In the genomic region with DNA sequence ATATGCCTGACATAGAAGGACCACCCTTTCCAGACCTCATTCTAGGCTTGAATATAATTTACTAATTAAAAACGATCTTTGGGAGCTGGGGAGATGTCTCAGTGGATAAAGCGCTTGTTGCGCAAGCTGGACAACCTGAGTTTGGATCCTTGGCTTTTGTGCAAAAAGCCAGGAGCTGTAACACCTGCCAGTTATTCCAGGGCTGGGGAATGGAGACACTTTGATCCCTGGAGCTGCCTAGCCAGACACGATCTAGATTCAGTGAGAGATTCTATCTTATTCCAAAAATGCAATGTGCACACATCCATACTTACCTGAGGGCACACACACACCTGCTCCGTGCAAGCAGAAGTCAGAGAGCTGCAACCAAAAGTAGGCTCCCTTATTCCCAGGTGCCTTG, we compare ENCODE assay signal across 23 mouse cellular contexts. TPM values are rescaled to one million over a fixed set of nuclear protein-coding genes. Genes with fewer than 3 reads are reported as not detected.
DNase-seq lines count a peak whose midpoint lies in the region; ATAC-seq and TF ChIP-seq lines count a peak whose summit lies in the region.
"Had no signal": no experiment of that assay in that cellular context is flagged by ENCODE, and none has a peak within 500 bp of the region (broad histone marks: within the 10 kb centered on the region; RNA-seq: fewer than 3 reads in every experiment).

No protein-coding gene starts in this region.

- no peaks in the 10 kb centered on the region for H3K27me3 ChIP-seq in liver, adult 2 months (ENCODE audit: control insufficient read depth, insufficient read depth, low read length)
- H3K27me3 ChIP-seq in liver, embryonic 12.5 days (replicated peaks): no peaks in the 10 kb centered on the region
- H3K27me3 ChIP-seq: CH12.LX, Patski had no signal

- 63% methylated on average over 5 of the region's 5 CpGs for WGBS in liver, adult 2 months
- WGBS in liver, embryonic 12.5 days (ENCODE audit: insufficient replicate concordance): 77% methylated on average over 5 of the region's 5 CpGs

- no peak overlapping the region for H3K4me2 ChIP-seq in liver, embryonic 12.5 days

- intact Hi-C loops in heart, postnatal 25 days (cut with DNase I): no loop called here

- no peaks in the 10 kb centered on the region for H3K4me1 ChIP-seq in liver, adult 2 months (ENCODE audit: control insufficient read depth, insufficient read depth, low read length)
- H3K4me1 ChIP-seq in liver, embryonic 12.5 days: no peaks in the 10 kb centered on the region

- TF ChIP-seq POLR2A in liver, adult 2 months (IDR thresholded peaks at IDR 0.05; ENCODE audit: extremely low read depth, insufficient read depth, low read length): no peak

- peaks cover 18% of the 10 kb centered on the region; the same call in 1 of the 2 replicates for H3K36me3 ChIP-seq in liver, adult 2 months (ENCODE audit: control insufficient read depth, insufficient read depth, low read length)
- H3K36me3 ChIP-seq in liver, embryonic 12.5 days: peaks cover 34% of the 10 kb centered on the region
- H3K36me3 ChIP-seq: G1E had no signal

- peak; percentile 80 for DNase-seq in heart, adult 11 months
- no peak for DNase-seq in heart, postnatal 25 days (ENCODE audit: low spot score)
- peak; percentile 7 for DNase-seq in liver, adult 2 months (ENCODE audit: extremely low read depth, low read depth, low spot score)
- DNase-seq in fat pad, adult 2 months (ENCODE audit: extremely low read depth, low read depth, low spot score): peak; percentile 47
- DNase-seq in gonadal fat pad, adult 2 months (ENCODE audit: low read depth): peak; percentile 52
- DNase-seq in layer of hippocampus, postnatal 10 days (ENCODE audit: low spot score in 2 of 2): no peak
- no peak for DNase-seq in ovary, postnatal 14 days (ENCODE audit: low spot score)
- DNase-seq: adrenal gland, adult 2 months; adrenal gland, adult 8-10 months; adrenal gland, postnatal 10 days; adrenal gland, postnatal 14 days; adrenal gland, postnatal 25 days; adrenal gland, postnatal 36 days; B cell, adult 2 months; cerebellum, adult 11 months; cerebellum, adult 11-12 months had no signal

- no peak for TF ChIP-seq CTCF in liver, adult 2 months (IDR thresholded peaks at IDR 0.05; ENCODE audit: low read depth, low read length)

- no peak for ATAC-seq in liver, embryonic 12.5 days
- ATAC-seq: activated CD4-positive, CD25-positive, alpha-beta regulatory T cell, adult 4 months; CD4-positive, CD25-positive, alpha-beta regulatory T cell, adult 4 months; Patski had no signal

- H3K27ac ChIP-seq in liver, adult 2 months (replicated peaks; ENCODE audit: insufficient read depth, low read depth, low read length): no peak overlapping the region
- H3K27ac ChIP-seq in liver, embryonic 12.5 days: no peak overlapping the region

- no peak overlapping the region for H3K9ac ChIP-seq in liver, adult 2 months (ENCODE audit: low read depth, low read length)
- no peak overlapping the region for H3K9ac ChIP-seq in liver, embryonic 12.5 days

- no peaks in the 10 kb centered on the region for H3K79me2 ChIP-seq in liver, adult 2 months (ENCODE audit: control insufficient read depth, insufficient read depth, low read length)

- H3K9me3 ChIP-seq in liver, embryonic 12.5 days (replicated peaks): no peaks in the 10 kb centered on the region
- H3K9me3 ChIP-seq: G1E had no signal

- no peak overlapping the region for H3K4me3 ChIP-seq in liver, adult 2 months (ENCODE audit: insufficient read depth, low read depth, low read length)
- no peak overlapping the region for H3K4me3 ChIP-seq in liver, embryonic 12.5 days

RNA-seq across cellular contexts. Expression of a gene that starts 23.3 kb away (rescaled TPM):
- 10 to 100 TPM; 11.1 to 13.4 TPM for total RNA-seq in heart, postnatal 25 days (2021)
- 3.1 and 3.2 TPM in 2 replicates for total RNA-seq in liver, adult 2 months (2014; rRNA removed)
- 0.85 and 0.93 TPM in 2 replicates for polyA plus RNA-seq in liver, adult 2 months (2012; rRNA removed)
- polyA plus RNA-seq in liver, embryonic 12.5 days (2016; fragmentation: Nextera tagmentation; extraction: Ambion mirVana): 2.5 and 2.7 TPM in 2 replicates
- polyA plus RNA-seq in gonadal fat pad, adult 2 months (2012; rRNA removed): 5.7 and 6.4 TPM in 2 replicates
- 10 to 100 TPM; 12.7 to 15.2 TPM for total RNA-seq in layer of hippocampus, postnatal 10 days (2021)
- total RNA-seq: G1E, MEL had no signal
- polyA plus RNA-seq: G1E had no signal

Comparison
In these comparisons a context has a peak if more than half of its experiments do, and no peak if none do; other contexts are left out.
1. DNase-seq: peak in heart, adult 11 months (single experiment), liver, adult 2 months (single experiment), fat pad, adult 2 months (single experiment) and gonadal fat pad, adult 2 months (single experiment); none in heart, postnatal 25 days (single experiment), layer of hippocampus, postnatal 10 days (0 of 2) and ovary, postnatal 14 days (single experiment).